Mouse (Mus musculus): ENCODE data around the gene Nppa. TPM values are rescaled to one million over a fixed set of nuclear protein-coding genes. Genes with fewer than 3 reads are reported as not detected.

The Nppa gene
- polyA plus RNA-seq, 1 experiment from 2014 or later: not detected

GRCm38 (mm10) chr4:147965712-147966111 is 34.8 kb upstream of the Nppa start:
- no peak overlapping the region for H3K9ac ChIP-seq (ENCODE audit: low read depth, low read length)
- H3K4me2 ChIP-seq (ENCODE audit: low read length): no peak overlapping the region
- no peak for ATAC-seq (replicated peaks; ENCODE audit: low FRiP score, low read depth)
- H3K36me3 ChIP-seq (ENCODE audit: insufficient read depth, low read length): no peaks in the 10 kb centered on the region
- no peaks in the 10 kb centered on the region for H3K27me3 ChIP-seq (ENCODE audit: insufficient read depth, low read length)
- no peak overlapping the region for H3K27ac ChIP-seq
- TF ChIP-seq CTCF (IDR thresholded peaks at IDR 0.05; ENCODE audit: low read depth): no peak
- 55% methylated on average over 7 of the region's 7 CpGs for WGBS
- no peak overlapping the region for H3K4me3 ChIP-seq (replicated peaks; ENCODE audit: low read depth, low read length)
- H3K9me3 ChIP-seq (replicated peaks; ENCODE audit: low read length): no peaks in the 10 kb centered on the region
- no peak for DNase-seq (ENCODE audit: low spot score)
- H3K4me1 ChIP-seq (replicated peaks; ENCODE audit: insufficient read depth, low read length): no peaks in the 10 kb centered on the region

- DNase-seq (ENCODE audit: low spot score) (no peak), ATAC-seq (replicated peaks; ENCODE audit: low FRiP score, low read depth) (no peak)
- Histone ChIP-seq H3K4me2 (ENCODE audit: low read length) (no peak overlapping the region), H3K27ac (no peak overlapping the region), H3K27me3 (ENCODE audit: insufficient read depth, low read length) (no peaks in the 10 kb centered on the region), H3K9me3 (replicated peaks; ENCODE audit: low read length) (no peaks in the 10 kb centered on the region), H3K36me3 (ENCODE audit: insufficient read depth, low read length) (no peaks in the 10 kb centered on the region), H3K4me3 (replicated peaks; ENCODE audit: low read depth, low read length) (no peak overlapping the region), H3K9ac (ENCODE audit: low read depth, low read length) (no peak overlapping the region), H3K4me1 (replicated peaks; ENCODE audit: insufficient read depth, low read length) (no peaks in the 10 kb centered on the region)
- no peak for TF ChIP-seq CTCF (IDR thresholded peaks at IDR 0.05; ENCODE audit: low read depth)
- WGBS: 64% methylated on average over 2 of the region's 2 CpGs
Observed at GRCm38 (mm10) chr4:147968816-147969215, 31.7 kb upstream of the Nppa start.

GRCm38 (mm10) chr4:147969337-147969736 is 31.2 kb upstream of the Nppa start:
- Histone ChIP-seq H3K9ac (ENCODE audit: low read depth, low read length) (no peak overlapping the region), H3K36me3 (ENCODE audit: insufficient read depth, low read length) (no peaks in the 10 kb centered on the region), H3K4me3 (replicated peaks; ENCODE audit: low read depth, low read length) (no peak overlapping the region), H3K27me3 (ENCODE audit: insufficient read depth, low read length) (no peaks in the 10 kb centered on the region), H3K27ac (no peak overlapping the region), H3K4me2 (ENCODE audit: low read length) (no peak overlapping the region), H3K4me1 (replicated peaks; ENCODE audit: insufficient read depth, low read length) (no peaks in the 10 kb centered on the region), H3K9me3 (replicated peaks; ENCODE audit: low read length) (no peaks in the 10 kb centered on the region)
- no peak for TF ChIP-seq CTCF (IDR thresholded peaks at IDR 0.05; ENCODE audit: low read depth)
- no peak for ATAC-seq (replicated peaks; ENCODE audit: low FRiP score, low read depth)
- no peak for DNase-seq (ENCODE audit: low spot score)
- WGBS: 48% methylated on average over 9 of the region's 9 CpGs

GRCm38 (mm10) chr4:147976237-147976636 is 24.3 kb upstream of the Nppa start:
- Histone ChIP-seq H3K27ac (no peak overlapping the region), H3K27me3 (ENCODE audit: insufficient read depth, low read length) (no peaks in the 10 kb centered on the region), H3K9me3 (replicated peaks; ENCODE audit: low read length) (no peaks in the 10 kb centered on the region), H3K4me1 (replicated peaks; ENCODE audit: insufficient read depth, low read length) (no peaks in the 10 kb centered on the region), H3K9ac (ENCODE audit: low read depth, low read length) (no peak overlapping the region), H3K4me2 (ENCODE audit: low read length) (no peak overlapping the region), H3K4me3 (replicated peaks; ENCODE audit: low read depth, low read length) (no peak overlapping the region), H3K36me3 (ENCODE audit: insufficient read depth, low read length) (no peaks in the 10 kb centered on the region)
- 69% methylated on average over 3 of the region's 3 CpGs for WGBS
- no peak for TF ChIP-seq CTCF (IDR thresholded peaks at IDR 0.05; ENCODE audit: low read depth)
- DNase-seq (ENCODE audit: low spot score) (no peak), ATAC-seq (replicated peaks; ENCODE audit: low FRiP score, low read depth) (no peak)

GRCm38 (mm10) chr4:147977726-147978125 is 22.8 kb upstream of the Nppa start:
- 76% methylated on average over 4 of the region's 4 CpGs for WGBS
- no peak for DNase-seq (ENCODE audit: low spot score)

GRCm38 (mm10) chr4:147978391-147978790 is 22.1 kb upstream of the Nppa start:
- H3K4me1 ChIP-seq (replicated peaks; ENCODE audit: insufficient read depth, low read length): no peaks in the 10 kb centered on the region
- no peak overlapping the region for H3K27ac ChIP-seq
- TF ChIP-seq CTCF (IDR thresholded peaks at IDR 0.05; ENCODE audit: low read depth): no peak
- ATAC-seq (replicated peaks; ENCODE audit: low FRiP score, low read depth) (no peak), DNase-seq (ENCODE audit: low spot score) (no peak)
- H3K4me3 ChIP-seq (replicated peaks; ENCODE audit: low read depth, low read length): no peak overlapping the region
- no peaks in the 10 kb centered on the region for H3K9me3 ChIP-seq (replicated peaks; ENCODE audit: low read length)
- no peak overlapping the region for H3K9ac ChIP-seq (ENCODE audit: low read depth, low read length)
- H3K4me2 ChIP-seq (ENCODE audit: low read length): no peak overlapping the region
- no peaks in the 10 kb centered on the region for H3K36me3 ChIP-seq (ENCODE audit: insufficient read depth, low read length)
- no peaks in the 10 kb centered on the region for H3K27me3 ChIP-seq (ENCODE audit: insufficient read depth, low read length)
- WGBS: 90% methylated on average over 6 of the region's 6 CpGs

More at GRCm38 (mm10) chr4:147977726-147978125, 22.8 kb upstream of the Nppa start:
- no peaks in the 10 kb centered on the region for H3K9me3 ChIP-seq (replicated peaks; ENCODE audit: low read length)
- H3K9ac ChIP-seq (ENCODE audit: low read depth, low read length): no peak overlapping the region
- H3K36me3 ChIP-seq (ENCODE audit: insufficient read depth, low read length): no peaks in the 10 kb centered on the region
- no peak for TF ChIP-seq CTCF (IDR thresholded peaks at IDR 0.05; ENCODE audit: low read depth)
- no peak overlapping the region for H3K27ac ChIP-seq
- H3K4me1 ChIP-seq (replicated peaks; ENCODE audit: insufficient read depth, low read length): no peaks in the 10 kb centered on the region
- no peak for ATAC-seq (replicated peaks; ENCODE audit: low FRiP score, low read depth)
- H3K4me3 ChIP-seq (replicated peaks; ENCODE audit: low read depth, low read length): no peak overlapping the region
- H3K4me2 ChIP-seq (ENCODE audit: low read length): no peak overlapping the region
- no peaks in the 10 kb centered on the region for H3K27me3 ChIP-seq (ENCODE audit: insufficient read depth, low read length)

- TF ChIP-seq CTCF (IDR thresholded peaks at IDR 0.05; ENCODE audit: low read depth): no peak
- Histone ChIP-seq H3K4me2 (ENCODE audit: low read length) (no peak overlapping the region), H3K9me3 (replicated peaks; ENCODE audit: low read length) (no peaks in the 10 kb centered on the region), H3K9ac (ENCODE audit: low read depth, low read length) (no peak overlapping the region), H3K36me3 (ENCODE audit: insufficient read depth, low read length) (no peaks in the 10 kb centered on the region), H3K27ac (no peak overlapping the region), H3K4me1 (replicated peaks; ENCODE audit: insufficient read depth, low read length) (no peaks in the 10 kb centered on the region), H3K4me3 (replicated peaks; ENCODE audit: low read depth, low read length) (no peak overlapping the region), H3K27me3 (ENCODE audit: insufficient read depth, low read length) (no peaks in the 10 kb centered on the region)
- DNase-seq (ENCODE audit: low spot score) (no peak), ATAC-seq (replicated peaks; ENCODE audit: low FRiP score, low read depth) (no peak)
- 71% methylated on average over 7 of the region's 7 CpGs for WGBS
Observed at GRCm38 (mm10) chr4:147979441-147979860, 21.1 kb upstream of the Nppa start.
